Mouse (Mus musculus) limb, embryonic 12.5 days (tissue): ENCODE measurements around the gene 2610301B20Rik. TPM values are rescaled to one million over a fixed set of nuclear protein-coding genes. Genes with fewer than 3 reads are reported as not detected.
"Not testable (repeated sequence)": the region's sequence is repeated elsewhere in the genome, so short reads cannot be mapped to it uniquely, and the experiment has no call there.

ENCODE experiments used
- ATAC-seq: fragments of 200-750 bp; cut with Nextera tagmentation; 2 replicates; pipeline ENCODE4 v1.8.0; 2017; ENCODE audit warnings: low read depth, moderate TSS enrichment; ENCODE audit not compliant: insufficient number of reproducible peaks, insufficient read depth, low FRiP score, low TSS enrichment
- H3K27ac ChIP-seq: fragments of 300-500 bp; sonication (generic); 2 replicates; pipeline ENCODE4 v1.5.1; 2016; ENCODE audit warnings: mild to moderate bottlenecking, moderate library complexity
- H3K27me3 ChIP-seq: fragments of 300-500 bp; sonication (generic); 2 replicates; pipeline ENCODE4 v1.6.1; 2016; ENCODE audit warnings: mild to moderate bottlenecking, moderate library complexity
- H3K36me3 ChIP-seq: fragments of 300-500 bp; sonication (generic); 2 replicates; pipeline ENCODE4 v1.6.1; 2016; ENCODE audit warnings: mild to moderate bottlenecking, moderate library complexity
- H3K4me1 ChIP-seq: fragments of 300-500 bp; sonication (generic); replicated peaks from 2 replicates; pipeline ENCODE4 v1.6.1; 2016
- H3K4me2 ChIP-seq: fragments of 300-500 bp; sonication (generic); 2 replicates; pipeline ENCODE4 v1.6.1; 2016; ENCODE audit warnings: mild to moderate bottlenecking, moderate library complexity
- H3K4me3 ChIP-seq: fragments of 300-500 bp; sonication (generic); replicated peaks from 2 replicates; pipeline ENCODE4 v1.5.1; 2016; ENCODE audit warnings: mild to moderate bottlenecking
- H3K9ac ChIP-seq: fragments of 300-500 bp; sonication (generic); replicated peaks from 2 replicates; pipeline ENCODE4 v1.6.1; 2016; ENCODE audit warnings: mild to moderate bottlenecking, moderate library complexity
- H3K9me3 ChIP-seq: fragments of 300-500 bp; sonication (generic); 2 replicates; pipeline ENCODE4 v1.6.1; 2016; ENCODE audit warnings: mild to moderate bottlenecking, moderate library complexity
- WGBS: fragments of 180-500 bp; shearing (Covaris S2); methylation state at CpG from one replicate; pipeline ENCODE4 v1.1.7; 2016; 5-methylcytosine and 5-hydroxymethylcytosine counted together
- polyA plus RNA-seq: library from polyadenylated mRNA; unstranded; fragments of >200 nt; fragmentation: Nextera tagmentation; extraction: Ambion mirVana; gene quantifications from 2 replicates; pipeline ENCODE4 v1.2.1, GENCODE M21; 2016

The 2610301B20Rik gene
- 23.9 and 28.4 TPM in 2 replicates for polyA plus RNA-seq

GRCm38 (mm10) chr4:10873920-10874665, at the start of gene 2610301B20Rik:
2610301B20Rik (plus strand) TSS chr4:10874498.
- peak within 1 kb of the TSS; percentile 66 for H3K4me2 ChIP-seq
- under 1% methylated on average over 68 of the region's 68 CpGs for WGBS
- peak; percentile 89 for ATAC-seq
- peak within 1 kb of the TSS; percentile 98 for H3K27ac ChIP-seq
- peaks cover 9% of the 10 kb centered on the region for H3K4me1 ChIP-seq
- peaks cover 3% of the 10 kb centered on the region; the same call in 1 of the 2 replicates for H3K36me3 ChIP-seq
- H3K9me3 ChIP-seq = no peaks in the 10 kb centered on the region
- H3K27me3 ChIP-seq = no peaks in the 10 kb centered on the region
- H3K9ac ChIP-seq = peak within 1 kb of the TSS; percentile 84
- peak within 1 kb of the TSS; percentile 87 for H3K4me3 ChIP-seq

GRCm38 (mm10) chr4:10833273-10833672, 41.0 kb upstream of the 2610301B20Rik start:
- no peak overlapping the region for H3K4me3 ChIP-seq
- no peak overlapping the region for H3K27ac ChIP-seq
- no peak for ATAC-seq
- H3K4me2 ChIP-seq = no peak overlapping the region
- H3K27me3 ChIP-seq = no peaks in the 10 kb centered on the region
- 86% methylated on average over 1 of the region's 1 CpGs for WGBS
- H3K4me1 ChIP-seq = no peaks in the 10 kb centered on the region
- H3K9ac ChIP-seq = no peak overlapping the region
- H3K36me3 ChIP-seq = no peaks in the 10 kb centered on the region
- no peaks in the 10 kb centered on the region for H3K9me3 ChIP-seq

GRCm38 (mm10) chr4:10835252-10836051, 38.8 kb upstream of the 2610301B20Rik start:
- Histone ChIP-seq H3K27me3 (no peaks in the 10 kb centered on the region), H3K9me3 (no peaks in the 10 kb centered on the region), H3K4me3 (no peak overlapping the region), H3K36me3 (no peaks in the 10 kb centered on the region), H3K27ac (no peak overlapping the region), H3K9ac (no peak overlapping the region), H3K4me2 (no peak overlapping the region), H3K4me1 (no peaks in the 10 kb centered on the region)
- WGBS = 71% methylated on average over 6 of the region's 6 CpGs
- ATAC-seq = no peak

- no peaks in the 10 kb centered on the region; the same call in 1 of the 2 replicates for H3K4me1 ChIP-seq
- no peaks in the 10 kb centered on the region for H3K9me3 ChIP-seq
- 81% methylated on average over 7 of the region's 7 CpGs for WGBS
- no peaks in the 10 kb centered on the region for H3K27me3 ChIP-seq
- H3K9ac ChIP-seq = no peak overlapping the region
- H3K4me3 ChIP-seq = no peak overlapping the region
- no peak overlapping the region for H3K4me2 ChIP-seq
- H3K36me3 ChIP-seq = no peaks in the 10 kb centered on the region
- no peak for ATAC-seq
- no peak overlapping the region for H3K27ac ChIP-seq
Observed at GRCm38 (mm10) chr4:10845848-10846247, 28.4 kb upstream of the 2610301B20Rik start.

GRCm38 (mm10) chr4:10849812-10850211, 24.5 kb upstream of the 2610301B20Rik start:
- no peak overlapping the region for H3K4me3 ChIP-seq
- no peaks in the 10 kb centered on the region for H3K27me3 ChIP-seq
- H3K4me1 ChIP-seq = no peaks in the 10 kb centered on the region; the same call in 1 of the 2 replicates
- ATAC-seq = no peak
- H3K36me3 ChIP-seq = no peaks in the 10 kb centered on the region
- no peak overlapping the region for H3K4me2 ChIP-seq
- H3K27ac ChIP-seq = no peak overlapping the region
- no peak overlapping the region for H3K9ac ChIP-seq
- WGBS = 46% methylated on average over 7 of the region's 7 CpGs
- no peaks in the 10 kb centered on the region for H3K9me3 ChIP-seq

- H3K27me3 ChIP-seq = no peaks in the 10 kb centered on the region
- H3K4me3 ChIP-seq = no peak overlapping the region
- ATAC-seq = no peak
- no peaks in the 10 kb centered on the region for H3K9me3 ChIP-seq
- no peak overlapping the region for H3K4me2 ChIP-seq
- H3K9ac ChIP-seq = no peak overlapping the region
- H3K4me1 ChIP-seq = no peaks in the 10 kb centered on the region; the same call in 1 of the 2 replicates
- no peak overlapping the region for H3K27ac ChIP-seq
- WGBS = 79% methylated on average over 5 of the region's 5 CpGs
- no peaks in the 10 kb centered on the region for H3K36me3 ChIP-seq
Observed at GRCm38 (mm10) chr4:10851013-10851412, 23.3 kb upstream of the 2610301B20Rik start.

GRCm38 (mm10) chr4:10859174-10859573, 15.1 kb upstream of the 2610301B20Rik start:
- Histone ChIP-seq H3K4me1 (peaks cover 13% of the 10 kb centered on the region), H3K27ac (no peak overlapping the region), H3K9ac (no peak overlapping the region), H3K9me3 (no peaks in the 10 kb centered on the region), H3K4me2 (no peak overlapping the region), H3K4me3 (no peak overlapping the region), H3K36me3 (no peaks in the 10 kb centered on the region), H3K27me3 (no peaks in the 10 kb centered on the region)
- ATAC-seq = no peak

GRCm38 (mm10) chr4:10859911-10860581, 14.3 kb upstream of the 2610301B20Rik start:
- Histone ChIP-seq H3K9ac (no peak overlapping the region), H3K27me3 (no peaks in the 10 kb centered on the region), H3K4me2 (peak overlapping the region; percentile 27; the same call in 1 of the 2 replicates), H3K9me3 (no peaks in the 10 kb centered on the region), H3K27ac (no peak overlapping the region), H3K4me3 (no peak overlapping the region), H3K36me3 (no peaks in the 10 kb centered on the region), H3K4me1 (peaks cover 13% of the 10 kb centered on the region)
- no peak; the same call in 1 of the 2 replicates for ATAC-seq
- 54% methylated on average over 10 of the region's 12 CpGs for WGBS

- Histone ChIP-seq H3K4me1 (peaks cover 13% of the 10 kb centered on the region), H3K4me3 (no peak overlapping the region), H3K9ac (no peak overlapping the region), H3K27ac (no peak overlapping the region), H3K9me3 (no peaks in the 10 kb centered on the region), H3K27me3 (no peaks in the 10 kb centered on the region), H3K4me2 (no peak overlapping the region), H3K36me3 (no peaks in the 10 kb centered on the region)
- no peak for ATAC-seq
- 82% methylated on average over 3 of the region's 3 CpGs for WGBS
Observed at GRCm38 (mm10) chr4:10860825-10861224, 13.5 kb upstream of the 2610301B20Rik start.

- not testable (repeated sequence) for ATAC-seq, H3K4me2 ChIP-seq, H3K4me3 ChIP-seq, H3K27me3 ChIP-seq, H3K36me3 ChIP-seq, H3K9me3 ChIP-seq, H3K9ac ChIP-seq, H3K27ac ChIP-seq
- WGBS = 87% methylated on average over 2 of the region's 2 CpGs
- H3K4me1 ChIP-seq = peaks cover 13% of the 10 kb centered on the region
Observed at GRCm38 (mm10) chr4:10862882-10863281, 11.4 kb upstream of the 2610301B20Rik start.

GRCm38 (mm10) chr4:10872231-10872630, 2.1 kb upstream of the 2610301B20Rik start:
- Histone ChIP-seq H3K27me3 (no peaks in the 10 kb centered on the region), H3K27ac (no peak overlapping the region), H3K9me3 (no peaks in the 10 kb centered on the region), H3K9ac (no peak overlapping the region), H3K4me3 (no peak overlapping the region), H3K36me3 (no peaks in the 10 kb centered on the region), H3K4me2 (no peak overlapping the region), H3K4me1 (peaks cover 9% of the 10 kb centered on the region)
- no peak for ATAC-seq
- 82% methylated on average over 5 of the region's 5 CpGs for WGBS
